Mouse (Mus musculus) CH12.LX (cell line): ENCODE data around the gene 1700011L22Rik. TPM values are rescaled to one million over a fixed set of nuclear protein-coding genes. Genes with fewer than 3 reads are reported as not detected.

ENCODE experiments used
- DNase-seq: peaks from one replicate; pipeline ENCODE4 v3.0.0-alpha.2; 2013; ENCODE audit errors: extremely low read depth
- H3K27ac ChIP-seq: 2 replicates; pipeline ENCODE4 v1.5.1; 2012; ENCODE audit warnings: low read depth, mild to moderate bottlenecking, control low read depth, moderate library complexity; ENCODE audit not compliant: insufficient read depth
- H3K27me3 ChIP-seq: replicated peaks from 2 replicates; pipeline ENCODE3; 2012; ENCODE audit warnings: inconsistent platforms
- H3K36me3 ChIP-seq, 2 experiments: replicated peaks in 1 of 2; 2 replicates each; pipeline versions ENCODE3 to v1.6.1; 2012; ENCODE audit warnings: inconsistent platforms in 1 of 2, low read length in 1 of 2, mild to moderate bottlenecking in 1 of 2, mixed read lengths in 1 of 2, moderate library complexity in 1 of 2; ENCODE audit not compliant: control insufficient read depth in 1 of 2, insufficient read depth in 1 of 2
- H3K4me1 ChIP-seq, 2 experiments: 2 replicates each; pipeline ENCODE4 v1.6.1; 2012; ENCODE audit warnings: inconsistent platforms in 1 of 2, moderate library complexity in 1 of 2; ENCODE audit not compliant: insufficient read depth in 2 of 2, control insufficient read depth in 1 of 2
- H3K4me2 ChIP-seq: 2 replicates; pipeline ENCODE4 v1.6.1; 2012; ENCODE audit warnings: low read depth, mild to moderate bottlenecking, control low read depth; ENCODE audit not compliant: poor library complexity, insufficient read depth, severe bottlenecking
- H3K4me3 ChIP-seq, 3 experiments: fragments of 150-350 bp in 1 of 3; sonication (generic) in 1 of 3; replicated peaks in 1 of 3; 2 replicates each; pipeline versions ENCODE3 to v1.5.1; 2011 to 2012; ENCODE audit warnings: low read depth in 2 of 3, low read length in 2 of 3, mild to moderate bottlenecking in 2 of 3, moderate library complexity in 2 of 3, control low read depth in 1 of 3, improper control_type of control experiment in 1 of 3, inconsistent platforms in 1 of 3, mixed read lengths in 1 of 3; ENCODE audit not compliant: poor library complexity in 1 of 3
- H3K79me2 ChIP-seq: replicated peaks from 2 replicates; pipeline ENCODE4 v1.6.1; 2012; ENCODE audit warnings: mild to moderate bottlenecking, moderate library complexity; ENCODE audit not compliant: control insufficient read depth, poor library complexity, insufficient read depth, severe bottlenecking; ENCODE audit errors: extremely low read depth
- H3K9ac ChIP-seq: 2 replicates; pipeline ENCODE4 v1.6.1; 2012; ENCODE audit warnings: low read depth, mild to moderate bottlenecking, control low read depth, moderate library complexity; ENCODE audit not compliant: insufficient read depth
- H3K9me3 ChIP-seq: replicated peaks from 2 replicates; pipeline ENCODE3; 2012; ENCODE audit warnings: low read length, inconsistent platforms, mixed read lengths
- BHLHE40 ChIP-seq: IDR thresholded peaks from 2 replicates; pipeline ENCODE4 v1.6.1; 2011; ENCODE audit warnings: mild to moderate bottlenecking, low read depth, low read length, improper control_type of control experiment
- CHD2 ChIP-seq: IDR thresholded peaks from 2 replicates; pipeline ENCODE4 v1.6.1; 2011; ENCODE audit warnings: low read length, improper control_type of control experiment
- E2F4 ChIP-seq: IDR thresholded peaks from 2 replicates; pipeline ENCODE4 v1.6.1; 2011; ENCODE audit warnings: low read depth, low read length, improper control_type of control experiment; ENCODE audit not compliant: insufficient replicate concordance
- EP300 ChIP-seq: IDR thresholded peaks from 2 replicates; pipeline ENCODE4 v1.6.1; 2011; ENCODE audit warnings: low read length, improper control_type of control experiment
- ETS1 ChIP-seq: conservative IDR thresholded peaks from 2 replicates; pipeline ENCODE4 v1.6.1; 2012; ENCODE audit warnings: low read depth, mild to moderate bottlenecking, inconsistent platforms, low read length, improper control_type of control experiment, moderate library complexity
- HCFC1 ChIP-seq: IDR thresholded peaks from 2 replicates; pipeline ENCODE4 v1.6.1; 2012; ENCODE audit warnings: low read depth, mild to moderate bottlenecking, inconsistent platforms, low read length, improper control_type of control experiment
- IRF4 ChIP-seq: IDR thresholded peaks from 2 replicates; pipeline ENCODE4 v1.6.1; 2014; ENCODE audit warnings: low read depth, mild to moderate bottlenecking, inconsistent platforms, low read length, improper control_type of control experiment
- JUN ChIP-seq: IDR thresholded peaks from 2 replicates; pipeline ENCODE4 v1.6.1; 2011; ENCODE audit warnings: low read depth, mild to moderate bottlenecking, low read length, improper control_type of control experiment, moderate library complexity; ENCODE audit not compliant: insufficient read depth
- JUND ChIP-seq: conservative IDR thresholded peaks from 2 replicates; pipeline ENCODE4 v1.6.1; 2011; ENCODE audit warnings: low read depth, low read length, improper control_type of control experiment
- MAFK ChIP-seq: IDR thresholded peaks from 2 replicates; pipeline ENCODE4 v1.6.1; 2011; ENCODE audit warnings: low read length, improper control_type of control experiment; ENCODE audit not compliant: insufficient replicate concordance
- MAX ChIP-seq: IDR thresholded peaks from 2 replicates; pipeline ENCODE4 v1.6.1; 2011; ENCODE audit warnings: low read length, improper control_type of control experiment
- MAZ ChIP-seq: IDR thresholded peaks from 2 replicates; pipeline ENCODE4 v1.6.1; 2012; ENCODE audit warnings: low read depth, mild to moderate bottlenecking, inconsistent platforms, low read length, improper control_type of control experiment, moderate library complexity
- MEF2A ChIP-seq: IDR thresholded peaks from 2 replicates; pipeline ENCODE4 v1.6.1; 2014; ENCODE audit warnings: low read depth, mild to moderate bottlenecking, inconsistent platforms, low read length, improper control_type of control experiment, borderline replicate concordance
- MYC ChIP-seq: IDR thresholded peaks from 2 replicates; pipeline ENCODE4 v1.6.1; 2011; ENCODE audit warnings: low read depth, mild to moderate bottlenecking, improper control_type of control experiment, low read length
- NELFE ChIP-seq: IDR thresholded peaks from 2 replicates; pipeline ENCODE4 v1.6.1; 2011; ENCODE audit warnings: low read depth, low read length, improper control_type of control experiment
- NRF1 ChIP-seq: IDR thresholded peaks from 2 replicates; pipeline ENCODE4 v1.6.1; 2014; ENCODE audit warnings: low read depth, mild to moderate bottlenecking, inconsistent platforms, low read length, improper control_type of control experiment, moderate library complexity
- POLR2A ChIP-seq: IDR thresholded peaks from 2 replicates; pipeline ENCODE4 v1.6.1; 2011; ENCODE audit warnings: low read depth, mild to moderate bottlenecking, improper control_type of control experiment, low read length
- SMC3 ChIP-seq: IDR thresholded peaks from 2 replicates; pipeline ENCODE4 v1.6.1; 2011; ENCODE audit warnings: low read depth, low read length, improper control_type of control experiment
- TBP ChIP-seq: conservative IDR thresholded peaks from 2 replicates; pipeline ENCODE4 v1.6.1; 2011; ENCODE audit warnings: low read depth, low read length, improper control_type of control experiment
- TCF12 ChIP-seq: IDR thresholded peaks from 2 replicates; pipeline ENCODE4 v1.6.1; 2014; ENCODE audit warnings: low read depth, mild to moderate bottlenecking, inconsistent platforms, low read length, improper control_type of control experiment
- UBTF ChIP-seq: IDR thresholded peaks from 2 replicates; pipeline ENCODE4 v1.6.1; 2012; ENCODE audit warnings: low read depth, mild to moderate bottlenecking, inconsistent platforms, low read length, improper control_type of control experiment, moderate library complexity
- ZC3H11A ChIP-seq: IDR thresholded peaks from 2 replicates; pipeline ENCODE4 v1.6.1; 2012; ENCODE audit warnings: low read depth, mild to moderate bottlenecking, inconsistent platforms, low read length, improper control_type of control experiment
- ZNF384 ChIP-seq: IDR thresholded peaks from 2 replicates; pipeline ENCODE4 v1.6.1; 2012; ENCODE audit warnings: low read depth, low read length, improper control_type of control experiment, inconsistent platforms
- dilution Hi-C: fragments of 300-500 bp; cut with MboI; formaldehyde crosslinking; loops from 2 replicates; pipeline ENCODE4 v1.14.3; 2020; ENCODE audit warnings: low sequenced_read_pairs; ENCODE audit not compliant: extremely low pct_unique_long_range_greater_than_20kb, extremely low pct_ligation_motif_present
- in situ Hi-C: fragments of 300-500 bp; cut with MboI; formaldehyde crosslinking; loops from 3 replicates; pipeline ENCODE4 v1.14.3; 2019; ENCODE audit warnings: low sequenced_read_pairs, low pct_ligation_motif_present, low pct_unique_long_range_greater_than_20kb, mixed read lengths
- polyA plus RNA-seq: library from polyadenylated mRNA; unstranded; fragments of >175 nt; gene quantifications from 2 replicates; pipeline ENCODE4 v1.2.1, GENCODE M21; 2012; ENCODE audit warnings: low read depth; ENCODE audit not compliant: insufficient read length
- total RNA-seq, 2 experiments: library from RNA; depleted of rRNA; stranded (reverse); fragments of 300-350 nt in 1 of 2; fragments of >200 nt in 1 of 2; gene quantifications; 2 replicates each; pipeline ENCODE4 v1.2.3; 2012 to 2014

The 1700011L22Rik gene
- total and polyA plus RNA-seq, 3 experiments: not detected

DNA sequence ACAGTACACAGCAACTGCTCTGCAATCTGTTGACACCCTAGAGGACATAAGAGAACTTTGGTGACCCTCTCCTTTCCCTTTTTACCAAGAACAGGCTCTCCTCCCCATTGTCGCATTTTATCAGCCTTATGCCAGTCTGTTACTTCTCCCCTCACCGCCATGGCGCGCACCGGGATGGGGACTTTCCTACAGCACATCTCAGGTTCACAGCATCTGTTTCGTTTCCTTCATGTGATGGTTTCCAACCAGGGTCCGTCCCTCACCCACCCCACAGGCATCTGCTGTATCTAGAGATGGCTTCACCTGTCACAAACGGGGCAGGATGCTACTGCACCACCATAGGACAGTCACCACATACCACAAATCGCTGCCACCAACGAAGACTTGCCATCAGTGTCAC lies 26.6 kb upstream of the 1700011L22Rik start:
- H3K4me3 ChIP-seq: no peak overlapping the region
- H3K79me2 ChIP-seq: no peaks in the 10 kb centered on the region; the same call in 1 of the 2 replicates
- dilution Hi-C loops (no loop called here), in situ Hi-C loops (no loop called here)
- H3K36me3 ChIP-seq: peaks cover 8 to 50% of the 10 kb centered on the region in 2 experiments
- H3K4me2 ChIP-seq: peak overlapping the region; percentile 39
- peak overlapping the region; percentile 1; the same call in 1 of the 2 replicates for H3K27ac ChIP-seq
- peak; percentile 65 for DNase-seq
- H3K4me1 ChIP-seq: peaks cover 28 to 44% of the 10 kb centered on the region in 2 experiments
- H3K9ac ChIP-seq: no peak overlapping the region
- TF ChIP-seq TBP: 0 out of 2 replicates have a peak, but pooled peaks have one; percentile 27
- 0 out of 2 replicates have a peak, but pooled peaks have one; percentile 30 for TF ChIP-seq NRF1
- peak; percentile 70; the same call in 1 of the 2 replicates for TF ChIP-seq MEF2A
- TF ChIP-seq CHD2: 0 out of 2 replicates have a peak, but pooled peaks have one; percentile 37
- peak; percentile 50 for TF ChIP-seq ETS1
- no peak for TF ChIP-seq MAX
- TF ChIP-seq HCFC1: 0 out of 2 replicates have a peak, but pooled peaks have one; percentile 11
- TF ChIP-seq BHLHE40: peak; percentile 58; the same call in 1 of the 2 replicates
- no peak for TF ChIP-seq NELFE
- no peak for TF ChIP-seq ZC3H11A
- no peak for TF ChIP-seq UBTF
- peak; percentile 68; the same call in 1 of the 2 replicates for TF ChIP-seq TCF12
- TF ChIP-seq POLR2A: peak; percentile 25; the same call in 1 of the 2 replicates
- TF ChIP-seq IRF4: peak; percentile 77
- TF ChIP-seq E2F4: 0 out of 2 replicates have a peak, but pooled peaks have one; percentile 60
- TF ChIP-seq EP300: peak; percentile 63
- TF ChIP-seq, all 38 proteins: peak for 12
- no peaks in the 10 kb centered on the region for H3K9me3 ChIP-seq
- no peaks in the 10 kb centered on the region for H3K27me3 ChIP-seq

DNA sequence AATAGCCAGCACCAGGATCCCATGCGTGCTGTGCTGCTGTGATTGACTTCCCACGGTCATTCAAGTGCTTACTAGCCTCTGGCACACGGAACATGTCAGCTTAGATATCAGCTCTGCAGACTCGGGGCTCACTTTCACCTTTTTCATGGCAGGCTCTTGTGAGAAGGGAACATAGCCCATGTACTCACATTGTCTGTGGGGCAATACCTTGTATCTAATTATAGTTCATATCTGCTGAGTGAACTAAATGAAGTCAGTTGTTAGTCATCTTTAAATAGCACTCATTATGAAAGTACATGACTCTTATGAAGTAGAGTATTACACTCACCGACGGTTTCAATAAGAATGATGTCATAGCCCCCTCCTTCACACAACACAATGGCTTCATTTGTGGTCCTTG lies 25.4 kb upstream of the 1700011L22Rik start:
- Histone ChIP-seq H3K4me3 (no peak overlapping the region), H3K79me2 (no peaks in the 10 kb centered on the region)
- TF ChIP-seq EP300: peak; percentile 54; the same call in 1 of the 2 replicates
- TF ChIP-seq JUN: peak; percentile 85
- TF ChIP-seq ZNF384: no peak
- TF ChIP-seq SMC3: no peak
- no peak for TF ChIP-seq NRF1
- TF ChIP-seq BHLHE40: peak; percentile 68
- 0 out of 2 replicates have a peak, but pooled peaks have one; percentile 30 for TF ChIP-seq MYC
- TF ChIP-seq JUND: peak; percentile 83
- TF ChIP-seq IRF4: peak; percentile 65; the same call in 1 of the 2 replicates
- TF ChIP-seq MAZ: peak; percentile 68; the same call in 1 of the 2 replicates
- TF ChIP-seq ETS1: peak; percentile 91
- TF ChIP-seq MAFK: no peak; the same call in 1 of the 2 replicates
- TF ChIP-seq MEF2A: peak; percentile 94
- TF ChIP-seq, all 38 proteins: peak for 9
- Histone ChIP-seq H3K36me3 (peaks cover 13 to 54% of the 10 kb centered on the region in 2 experiments), H3K9ac (0 out of 2 replicates have a peak overlapping the region, but pooled peaks have one; percentile 22), H3K9me3 (no peaks in the 10 kb centered on the region), H3K27me3 (no peaks in the 10 kb centered on the region), H3K4me1 (peaks cover 28 to 44% of the 10 kb centered on the region in 2 experiments), H3K27ac (no peak overlapping the region), H3K4me2 (no peak overlapping the region)
- DNase-seq: peak; percentile 38
- dilution Hi-C loops: no loop called here
- in situ Hi-C loops: no loop called here
